Mouse (Mus musculus) bone marrow, adult 2 months (tissue): Measurements from ENCODE around the gene Aldoart2. TPM values are rescaled to one million over a fixed set of nuclear protein-coding genes. Genes with fewer than 3 reads are reported as not detected.
"Not testable (repeated sequence)": the region's sequence is repeated elsewhere in the genome, so short reads cannot be mapped to it uniquely, and the experiment has no call there.

Experiments used
- H3K27ac ChIP-seq: fragments of 200-500 bp; 2 replicates; pipeline ENCODE4 v1.5.1; 2012; ENCODE audit warnings: low read depth, mild to moderate bottlenecking, control low read depth, inconsistent platforms, low read length; ENCODE audit not compliant: control insufficient read depth, poor library complexity, insufficient read depth
- H3K4me1 ChIP-seq: fragments of 200-500 bp; 2 replicates; pipeline ENCODE4 v1.6.1; 2011; ENCODE audit warnings: low read length; ENCODE audit not compliant: control insufficient read depth, insufficient read depth
- H3K4me3 ChIP-seq: fragments of 200-500 bp; replicated peaks from 2 replicates; pipeline ENCODE3; 2011; ENCODE audit warnings: mild to moderate bottlenecking, low read depth, low read length, control low read depth; ENCODE audit not compliant: control insufficient read depth
- CTCF ChIP-seq: fragments of 200-500 bp; IDR thresholded peaks from 2 replicates; pipeline ENCODE4 v1.5.1; 2011; ENCODE audit warnings: low read length, control low read depth; ENCODE audit not compliant: control insufficient read depth, insufficient read depth
- POLR2A ChIP-seq: fragments of 200-500 bp; IDR thresholded peaks from 2 replicates; pipeline ENCODE4 v1.6.1; 2011; ENCODE audit warnings: low read depth, mild to moderate bottlenecking, control low read depth, low read length, borderline replicate concordance; ENCODE audit not compliant: control insufficient read depth
- WGBS: fragments of 180-500 bp; shearing (Covaris S2); methylation state at CpG from one replicate; pipeline ENCODE4 v1.1.7; 2018; 5-methylcytosine and 5-hydroxymethylcytosine counted together
- polyA plus RNA-seq: library from polyadenylated mRNA; stranded (reverse); fragments of >200 nt; gene quantifications from 2 replicates; pipeline ENCODE4 v1.2.4, GENCODE M21; 2011; ENCODE audit warnings: low replicate concordance; ENCODE audit not compliant: missing spikeins, insufficient read depth, insufficient read length

Aldoart2 gene
- polyA plus RNA-seq, 1 experiment = not detected

DNA sequence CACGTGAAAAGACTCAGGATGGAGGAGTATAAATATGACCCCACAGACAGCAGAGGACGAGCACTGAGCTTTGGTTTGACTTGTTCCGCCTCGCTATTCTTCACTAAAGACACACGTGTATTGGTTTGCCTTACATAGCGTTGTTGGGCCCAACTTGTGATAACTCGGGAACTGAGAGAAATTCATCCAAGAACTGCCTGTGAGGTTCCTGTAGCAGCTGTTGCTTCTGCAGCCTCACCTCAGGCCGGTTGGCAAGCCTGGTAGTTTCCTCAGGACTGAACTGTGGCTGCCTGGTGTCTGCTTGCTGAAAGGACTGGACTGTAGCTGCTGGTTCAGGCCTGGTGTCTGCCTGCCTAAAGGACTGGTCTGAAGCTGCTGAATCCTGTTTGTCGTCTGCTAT is 5.6 kb downstream of the Aldoart2 start:
- Histone ChIP-seq H3K4me3 (no peak overlapping the region), H3K4me1 (no peaks in the 10 kb centered on the region), H3K27ac (no peak overlapping the region)
- WGBS = 79% methylated on average over 9 of the region's 9 CpGs
- TF ChIP-seq CTCF (no peak), POLR2A (no peak)

- Histone ChIP-seq H3K4me3 (no peak overlapping the region), H3K27ac (no peak overlapping the region), H3K4me1 (no peaks in the 10 kb centered on the region)
- TF ChIP-seq POLR2A (no peak), CTCF (no peak)
- 84% methylated on average over 11 of the region's 11 CpGs for WGBS
Measured at GRCm38 (mm10) chr12:55571181-55571580, 6.1 kb downstream of the Aldoart2 start.

DNA sequence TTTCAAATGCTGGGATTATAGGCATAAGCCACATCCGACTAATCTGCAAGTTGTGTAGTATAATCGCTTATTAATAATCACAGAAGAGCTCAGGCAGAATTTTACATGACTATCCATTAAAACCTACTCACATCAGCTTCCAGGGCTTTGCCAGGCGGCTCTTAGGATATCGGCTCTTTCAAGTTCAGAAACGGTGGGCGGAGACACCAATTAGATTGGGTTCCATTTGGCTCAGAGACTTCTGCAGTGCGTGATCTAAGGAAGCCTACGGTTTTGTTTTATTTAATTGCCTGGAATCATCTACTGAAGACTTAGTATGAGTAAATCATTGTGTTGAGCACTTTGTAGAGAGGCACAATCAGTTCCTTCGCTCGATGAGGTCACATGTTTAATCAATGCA is 6.6 kb downstream of the Aldoart2 start:
- WGBS = 86% methylated on average over 10 of the region's 10 CpGs
- no peak overlapping the region for H3K4me3 ChIP-seq
- H3K4me1 ChIP-seq = no peaks in the 10 kb centered on the region
- H3K27ac ChIP-seq = no peak overlapping the region
- TF ChIP-seq POLR2A (no peak), CTCF (no peak)

- no peaks in the 10 kb centered on the region for H3K4me1 ChIP-seq
- no peak for TF ChIP-seq POLR2A
- no peak for TF ChIP-seq CTCF
- H3K4me3 ChIP-seq = no peak overlapping the region
- no peak overlapping the region for H3K27ac ChIP-seq
Measured at GRCm38 (mm10) chr12:55573089-55573488, 8.1 kb downstream of the Aldoart2 start.

GRCm38 (mm10) chr12:55573794-55574193 is 8.8 kb downstream of the Aldoart2 start:
- Histone ChIP-seq H3K4me3 (no peak overlapping the region), H3K27ac (no peak overlapping the region), H3K4me1 (no peaks in the 10 kb centered on the region)
- 20% methylated on average over 6 of the region's 6 CpGs for WGBS
- no peak for TF ChIP-seq CTCF
- TF ChIP-seq POLR2A = no peak

DNA sequence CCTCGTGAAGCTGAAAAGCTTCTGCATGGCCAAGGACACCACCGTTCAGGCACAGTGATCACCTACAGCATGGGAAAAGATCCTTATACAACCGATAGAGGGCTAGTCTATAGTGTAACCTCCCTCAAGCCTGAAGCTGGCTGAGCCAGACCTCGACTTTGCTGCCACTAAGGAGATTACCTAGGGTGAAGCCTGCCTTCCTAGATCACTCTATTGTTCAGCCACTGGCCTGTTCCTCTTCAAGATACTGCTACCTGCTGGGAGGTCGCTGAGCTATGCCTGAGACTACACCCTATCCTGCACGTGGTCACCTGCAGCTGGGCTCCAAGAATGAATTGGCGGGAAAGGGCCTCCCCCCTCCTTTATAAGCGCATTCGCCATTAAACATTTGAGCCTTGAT is 21.9 kb downstream of the Aldoart2 start:
- 51% methylated on average over 9 of the region's 9 CpGs for WGBS
- not testable (repeated sequence) for H3K27ac ChIP-seq, H3K4me1 ChIP-seq, H3K4me3 ChIP-seq

DNA sequence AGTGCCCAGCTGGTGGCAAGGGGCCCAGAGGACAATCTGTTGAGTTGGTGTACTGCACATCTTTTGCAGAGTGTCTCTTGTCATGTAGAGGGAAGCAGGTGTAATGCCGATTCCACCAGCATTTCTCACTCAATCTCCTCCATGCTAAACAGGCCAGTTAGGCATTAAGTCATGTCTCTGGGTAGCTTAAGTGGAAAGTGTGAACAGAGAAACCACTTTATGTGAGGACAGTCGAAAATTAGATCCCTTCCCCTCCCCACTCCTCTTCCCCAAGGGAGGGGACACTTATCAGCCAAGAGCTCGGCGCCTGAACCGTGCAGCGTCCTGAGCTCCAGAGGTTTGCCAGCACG is 33.5 kb downstream of the Aldoart2 start:
- no peak overlapping the region for H3K27ac ChIP-seq
- no peaks in the 10 kb centered on the region for H3K4me1 ChIP-seq
- no peak for TF ChIP-seq POLR2A
- no peak for TF ChIP-seq CTCF
- WGBS = 14% methylated on average over 7 of the region's 7 CpGs
- H3K4me3 ChIP-seq = no peak overlapping the region

- TF ChIP-seq CTCF (no peak), POLR2A (no peak)
- WGBS = 2% methylated on average over 77 of the region's 77 CpGs
Measured at GRCm38 (mm10) chr12:55598887-55599561, 34.0 kb downstream of the Aldoart2 start, which contains the start of gene Insm2. Gene Insm2 (plus strand): TSS chr12:55599427.

More at GRCm38 (mm10) chr12:55598887-55599561, 34.0 kb downstream of the Aldoart2 start, which contains the start of gene Insm2:
- H3K27ac ChIP-seq = no peak within 1 kb of the TSS; the same call in 1 of the 2 replicates
- H3K4me1 ChIP-seq = no peaks in the 10 kb centered on the region
- H3K4me3 ChIP-seq = no peak within 1 kb of the TSS
